Mouse (Mus musculus) lung, postnatal 14 days (tissue): ENCODE data around the gene Lrrc31.
A peak's percentile ranks its signal among the peaks of the same experiment; 100 is the strongest.

Source experiments
- DNase-seq: peaks from one replicate; pipeline ENCODE4 v3.0.0; 2021

The Lrrc31 gene

GRCm38 (mm10) chr3:30687216-30687615 lies 12.4 kb downstream of the Lrrc31 start:
- no peak for DNase-seq

GRCm38 (mm10) chr3:30683190-30683589 lies 16.5 kb downstream of the Lrrc31 start:
- no peak for DNase-seq

DNA sequence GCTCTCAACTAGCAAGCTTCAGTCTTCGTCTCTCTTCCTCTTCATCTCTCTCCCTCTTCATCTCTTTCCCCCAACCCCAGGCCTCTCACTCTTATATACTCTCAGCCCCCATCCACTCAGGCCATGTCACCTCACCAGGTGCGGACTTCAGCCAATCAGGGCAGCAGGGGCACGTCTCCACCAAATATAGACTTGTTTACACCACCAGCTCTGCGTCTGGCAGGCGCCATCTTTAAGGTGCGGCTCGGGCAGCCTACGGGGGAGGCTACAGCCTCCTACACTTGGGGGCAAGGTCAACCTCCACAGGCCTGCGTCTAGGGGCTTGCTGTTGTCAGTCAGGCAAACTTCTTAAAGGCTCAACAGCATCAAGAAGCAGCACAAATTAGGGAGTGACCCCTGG lies 41.2 kb downstream of the Lrrc31 start:
- no peak for DNase-seq

GRCm38 (mm10) chr3:30655937-30656336 lies 43.7 kb downstream of the Lrrc31 start:
- no peak for DNase-seq

GRCm38 (mm10) chr3:30650062-30650841 lies 49.4 kb downstream of the Lrrc31 start:
- DNase-seq, result peak; percentile 9

- no peak for DNase-seq
Measured at GRCm38 (mm10) chr3:30648466-30648865, 51.2 kb downstream of the Lrrc31 start.

- peak; percentile 49 for DNase-seq
Measured at GRCm38 (mm10) chr3:30647440-30648090, 52.1 kb downstream of the Lrrc31 start, which contains the start of gene Lrrc34. TSS of gene Lrrc34 (minus strand) at chr3:30647869.

DNA sequence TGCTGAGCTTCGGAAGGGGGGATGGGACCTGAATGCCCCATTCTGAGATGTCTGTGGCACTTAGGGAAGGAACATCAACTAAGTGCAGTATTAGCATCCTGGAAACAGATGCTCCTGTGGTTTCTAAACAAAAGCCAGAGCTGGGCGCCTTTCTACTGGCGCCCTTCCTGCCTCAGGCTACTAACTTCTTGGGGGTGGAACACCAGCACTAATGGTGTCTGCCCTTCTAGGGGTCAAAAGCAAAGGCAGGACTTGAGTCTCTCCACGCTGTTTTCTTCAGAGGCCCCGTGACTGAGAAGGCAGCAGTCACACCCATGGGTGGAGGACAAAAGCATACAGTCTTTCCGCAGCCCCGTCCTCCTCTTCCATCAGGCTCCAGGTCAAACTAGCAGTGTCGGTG lies 52.9 kb downstream of the Lrrc31 start:
- no peak for DNase-seq

GRCm38 (mm10) chr3:30644207-30644606 lies 55.4 kb downstream of the Lrrc31 start, which contains the start of gene Lrriq4:
TSS of gene Lrriq4 (plus strand) at chr3:30644507.
- no peak for DNase-seq

DNA sequence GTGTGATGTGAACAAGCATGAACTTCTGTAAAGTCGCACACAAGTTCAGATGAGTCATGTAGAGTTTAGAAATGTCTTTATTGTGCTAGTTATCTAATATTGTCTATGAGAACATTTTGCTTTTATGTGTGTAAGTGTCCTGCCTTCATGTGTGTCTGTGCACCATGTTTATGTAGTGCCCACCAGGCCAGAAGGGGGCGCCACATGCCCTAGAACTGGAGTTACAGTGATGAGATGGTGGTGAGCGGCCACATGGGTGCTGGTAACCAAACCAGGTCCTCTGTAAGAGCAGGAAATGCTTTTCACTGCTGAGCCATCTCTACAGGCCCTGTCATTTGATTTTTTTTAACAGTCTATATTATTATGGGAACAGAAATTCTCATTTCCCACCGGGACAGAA lies 64.0 kb downstream of the Lrrc31 start:
- no peak for DNase-seq

- DNase-seq, result no peak
Measured at GRCm38 (mm10) chr3:30633681-30634080, 66.0 kb downstream of the Lrrc31 start.
